28 mouse cellular contexts compared by ENCODE assay signal in the genomic region with DNA sequence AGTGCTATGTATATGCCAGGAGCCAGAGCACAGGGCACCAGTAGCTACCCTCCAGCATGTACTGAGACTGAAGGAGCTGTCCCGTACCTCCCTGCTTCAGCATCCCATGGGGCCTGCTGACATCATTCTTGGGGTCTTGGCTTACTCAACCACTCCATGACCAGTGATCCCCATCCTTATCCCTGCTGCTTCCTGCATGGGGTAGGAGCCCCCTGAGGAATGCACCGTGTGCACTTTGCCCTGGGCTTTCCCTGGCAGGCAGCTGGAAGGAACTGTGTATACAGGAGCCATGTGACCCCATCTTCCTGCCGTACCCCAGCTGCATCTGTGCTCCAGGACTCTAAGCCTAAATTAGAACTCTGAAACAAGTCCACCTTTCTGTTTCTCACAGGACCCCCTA.
A peak's percentile ranks its signal among the peaks of the same experiment; 100 is the strongest.
DNase-seq lines count a peak whose midpoint lies in the region; ATAC-seq lines count a peak whose summit lies in the region.
"Had no signal": no experiment of that assay in that cellular context is flagged by ENCODE, and none has a peak within 500 bp of the region (broad histone marks: within the 10 kb centered on the region; RNA-seq: fewer than 3 reads in every experiment).

No protein-coding gene starts in this region.

- 0 out of 2 replicates have a peak, but pooled peaks have one; percentile 8 for ATAC-seq in liver, embryonic 15.5 days (ENCODE audit: insufficient read depth)
- no peak for ATAC-seq in liver, embryonic 12.5 days
- 0 out of 2 replicates have a peak, but pooled peaks have one; percentile 43 for ATAC-seq in intestine, embryonic 14.5 days (replicated peaks; ENCODE audit: low FRiP score, low TSS enrichment, low read depth)
- ATAC-seq in intestine, embryonic 16.5 days, result peak; percentile 55
- ATAC-seq: activated CD4-positive, CD25-positive, alpha-beta regulatory T cell, adult 4 months; CD4-positive, CD25-positive, alpha-beta regulatory T cell, adult 4 months; forebrain, embryonic 14.5 days; forebrain, embryonic 16.5 days; Patski had no signal

- no peaks in the 10 kb centered on the region for H3K9me3 ChIP-seq in liver, embryonic 15.5 days (replicated peaks)
- no peaks in the 10 kb centered on the region for H3K9me3 ChIP-seq in liver, embryonic 12.5 days (replicated peaks)
- H3K9me3 ChIP-seq in intestine, embryonic 14.5 days (ENCODE audit: control insufficient read depth, low read length), result no peaks in the 10 kb centered on the region
- H3K9me3 ChIP-seq in intestine, embryonic 16.5 days (ENCODE audit: control insufficient read depth, low read length), result no peaks in the 10 kb centered on the region
- H3K9me3 ChIP-seq: embryonic facial prominence, embryonic 13.5 days; embryonic facial prominence, embryonic 15.5 days; forebrain, embryonic 10.5 days; forebrain, embryonic 12.5 days; G1E had no signal

- no peak overlapping the region for H3K9ac ChIP-seq in liver, embryonic 15.5 days
- H3K9ac ChIP-seq in liver, embryonic 12.5 days, result no peak overlapping the region
- no peak overlapping the region for H3K9ac ChIP-seq in intestine, embryonic 14.5 days (ENCODE audit: low read length)
- no peak overlapping the region for H3K9ac ChIP-seq in intestine, embryonic 16.5 days (ENCODE audit: low read depth, low read length)
- H3K9ac ChIP-seq: embryonic facial prominence, embryonic 13.5 days; embryonic facial prominence, embryonic 15.5 days; forebrain, embryonic 12.5 days had no signal

- no peak overlapping the region for H3K4me3 ChIP-seq in liver, embryonic 15.5 days (replicated peaks)
- no peak overlapping the region for H3K4me3 ChIP-seq in liver, embryonic 12.5 days
- H3K4me3 ChIP-seq in intestine, embryonic 14.5 days (ENCODE audit: low read depth, low read length), result no peak overlapping the region
- H3K4me3 ChIP-seq in intestine, embryonic 16.5 days (ENCODE audit: low read length), result no peak overlapping the region
- H3K4me3 ChIP-seq: embryonic facial prominence, embryonic 13.5 days; embryonic facial prominence, embryonic 15.5 days; erythroblast, embryonic 14.5 days; forebrain, embryonic 10.5 days; forebrain, embryonic 12.5 days had no signal

- no peak overlapping the region for H3K4me2 ChIP-seq in liver, embryonic 15.5 days
- H3K4me2 ChIP-seq in liver, embryonic 12.5 days, result no peak overlapping the region
- no peak overlapping the region for H3K4me2 ChIP-seq in intestine, embryonic 14.5 days (ENCODE audit: low read length)
- H3K4me2 ChIP-seq in intestine, embryonic 16.5 days (ENCODE audit: low read depth, low read length), result no peak overlapping the region
- H3K4me2 ChIP-seq: embryonic facial prominence, embryonic 13.5 days; embryonic facial prominence, embryonic 15.5 days; forebrain, embryonic 12.5 days had no signal

- no peaks in the 10 kb centered on the region for H3K36me3 ChIP-seq in liver, embryonic 15.5 days (replicated peaks)
- H3K36me3 ChIP-seq in liver, embryonic 12.5 days, result no peaks in the 10 kb centered on the region
- no peaks in the 10 kb centered on the region for H3K36me3 ChIP-seq in intestine, embryonic 14.5 days (ENCODE audit: control insufficient read depth, insufficient read depth, low read length)
- no peaks in the 10 kb centered on the region for H3K36me3 ChIP-seq in intestine, embryonic 16.5 days (ENCODE audit: control insufficient read depth, insufficient read depth, low read length)
- H3K36me3 ChIP-seq: embryonic facial prominence, embryonic 13.5 days; embryonic facial prominence, embryonic 15.5 days; forebrain, embryonic 10.5 days; forebrain, embryonic 12.5 days; G1E had no signal

- 48% methylated on average over 3 of the region's 3 CpGs for WGBS in liver, embryonic 15.5 days (ENCODE audit: insufficient replicate concordance)
- WGBS in liver, embryonic 12.5 days (ENCODE audit: insufficient replicate concordance), result 60% methylated on average over 3 of the region's 3 CpGs
- WGBS in intestine, embryonic 14.5 days, result 39% methylated on average over 3 of the region's 3 CpGs
- WGBS in intestine, embryonic 16.5 days, result 35% methylated on average over 3 of the region's 3 CpGs

- DNase-seq in intestine, embryonic 14.5 days (ENCODE audit: low spot score), result no peak
- DNase-seq in heart, adult 18-20 months, result no peak
- DNase-seq in adipocyte (ENCODE audit: low spot score), result no peak
- DNase-seq: adrenal gland, adult 2 months; adrenal gland, postnatal 14 days; adrenal gland, postnatal 36 days; B cell, adult 2 months; cerebellum, adult 11 months; cerebellum, adult 18-20 months; cerebellum, adult 8-10 months; cerebellum, adult 9-11 months; cerebellum, postnatal 14 days; cerebellum, postnatal 36 days; embryo, embryonic 11 days had no signal

- H3K4me1 ChIP-seq in liver, embryonic 15.5 days (replicated peaks), result no peaks in the 10 kb centered on the region
- no peaks in the 10 kb centered on the region for H3K4me1 ChIP-seq in liver, embryonic 12.5 days
- H3K4me1 ChIP-seq in intestine, embryonic 14.5 days (replicated peaks; ENCODE audit: control insufficient read depth, insufficient read depth, low read length), result no peaks in the 10 kb centered on the region
- H3K4me1 ChIP-seq in intestine, embryonic 16.5 days (ENCODE audit: control insufficient read depth, insufficient read depth, low read length), result peaks cover 10% of the 10 kb centered on the region
- H3K4me1 ChIP-seq: embryonic facial prominence, embryonic 13.5 days; embryonic facial prominence, embryonic 15.5 days had no signal

- H3K27me3 ChIP-seq in liver, embryonic 15.5 days, result no peaks in the 10 kb centered on the region
- no peaks in the 10 kb centered on the region for H3K27me3 ChIP-seq in liver, embryonic 12.5 days (replicated peaks)
- H3K27me3 ChIP-seq in intestine, embryonic 14.5 days (replicated peaks; ENCODE audit: control insufficient read depth, insufficient read depth, low read length), result no peaks in the 10 kb centered on the region
- H3K27me3 ChIP-seq in intestine, embryonic 16.5 days (replicated peaks; ENCODE audit: control insufficient read depth, insufficient read depth, low read length), result no peaks in the 10 kb centered on the region
- H3K27me3 ChIP-seq: embryonic facial prominence, embryonic 13.5 days; embryonic facial prominence, embryonic 15.5 days; Patski had no signal

- no peak overlapping the region for H3K27ac ChIP-seq in liver, embryonic 15.5 days (replicated peaks)
- no peak overlapping the region for H3K27ac ChIP-seq in liver, embryonic 12.5 days
- H3K27ac ChIP-seq in intestine, embryonic 14.5 days (ENCODE audit: low read depth), result no peak overlapping the region
- H3K27ac ChIP-seq in intestine, embryonic 16.5 days (ENCODE audit: low read length), result no peak overlapping the region
- H3K27ac ChIP-seq: embryonic facial prominence, embryonic 13.5 days; embryonic facial prominence, embryonic 15.5 days; forebrain, embryonic 10.5 days; forebrain, embryonic 12.5 days had no signal
